ENCODE assay signal across 25 mouse cellular contexts in genomic region chr15:62524628-62525027, GRCm38 (mm10).
"Had no signal": no experiment of that assay in that cellular context is flagged by ENCODE, and none has a peak within 500 bp of the region (broad histone marks: within the 10 kb centered on the region; RNA-seq: fewer than 3 reads in every experiment).

No protein-coding gene starts in this region.

- H3K4me2 ChIP-seq: heart, embryonic 12.5 days; hindbrain, embryonic 12.5 days; hindbrain, embryonic 14.5 days; intestine, embryonic 15.5 days; limb, embryonic 12.5 days; liver, embryonic 11.5 days; liver, embryonic 13.5 days; liver, embryonic 15.5 days had no signal

- H3K27me3 ChIP-seq: heart, embryonic 12.5 days; hindbrain, embryonic 12.5 days; intestine, embryonic 15.5 days; limb, embryonic 12.5 days; liver, embryonic 13.5 days; liver, embryonic 15.5 days had no signal

- H3K4me3 ChIP-seq: heart, embryonic 10.5 days; heart, embryonic 12.5 days; hindbrain, embryonic 10.5 days; hindbrain, embryonic 12.5 days; intestine, embryonic 15.5 days; layer of hippocampus, adult 2 months; left cerebral cortex, adult 2 months; limb, embryonic 10.5 days; limb, embryonic 12.5 days; liver, embryonic 13.5 days; liver, embryonic 15.5 days had no signal

- H3K9ac ChIP-seq: forebrain, postnatal 0 days; heart, embryonic 12.5 days; hindbrain, embryonic 12.5 days; hindbrain, embryonic 14.5 days; intestine, embryonic 15.5 days; limb, embryonic 12.5 days; liver, embryonic 13.5 days; liver, embryonic 15.5 days had no signal

- ATAC-seq: forebrain, postnatal 0 days; hindbrain, embryonic 16.5 days; inflammation-experienced regulatory T-cells, adult 6 months; intestine, embryonic 15.5 days; intestine, postnatal 0 days had no signal

- DNase-seq: forebrain, postnatal 0 days; gastrocnemius, postnatal 14 days; gastrocnemius, postnatal 36 days; heart, adult 11 months; heart, postnatal 10 days; heart, postnatal 4 days; kidney, adult 9 months; kidney, postnatal 25 days; liver; liver, embryonic 13.5 days had no signal

- H3K27ac ChIP-seq: heart, embryonic 10.5 days; hindbrain, embryonic 10.5 days; hindbrain, embryonic 12.5 days; hindbrain, embryonic 14.5 days; intestine, embryonic 15.5 days; layer of hippocampus, adult 2 months; left cerebral cortex, adult 2 months; limb, embryonic 10.5 days; limb, embryonic 12.5 days; liver, embryonic 13.5 days; liver, embryonic 15.5 days had no signal

- H3K9me3 ChIP-seq: heart, embryonic 10.5 days; heart, embryonic 12.5 days; hindbrain, embryonic 10.5 days; hindbrain, embryonic 12.5 days; intestine, embryonic 15.5 days; limb, embryonic 10.5 days; limb, embryonic 12.5 days; liver, embryonic 13.5 days; liver, embryonic 15.5 days had no signal

- H3K4me1 ChIP-seq: heart, embryonic 10.5 days; heart, embryonic 12.5 days; hindbrain, embryonic 10.5 days; hindbrain, embryonic 12.5 days; intestine, embryonic 15.5 days; limb, embryonic 10.5 days; limb, embryonic 12.5 days; liver, embryonic 13.5 days; liver, embryonic 15.5 days had no signal

- H3K36me3 ChIP-seq: heart, embryonic 10.5 days; heart, embryonic 12.5 days; hindbrain, embryonic 10.5 days; hindbrain, embryonic 12.5 days; intestine, embryonic 15.5 days; limb, embryonic 10.5 days; limb, embryonic 12.5 days; liver, embryonic 13.5 days; liver, embryonic 15.5 days had no signal
